Mouse (Mus musculus) myocyte (in vitro differentiated cells): ENCODE results near the gene Tstd3. TPM values are rescaled to one million over a fixed set of nuclear protein-coding genes. Genes with fewer than 3 reads are reported as not detected.
A peak's percentile ranks its signal among the peaks of the same experiment; 100 is the strongest.

Experiments used
- H3K27me3 ChIP-seq: one replicate; pipeline ENCODE4 v1.6.1; 2011; ENCODE audit not compliant: control insufficient read depth, insufficient read depth, insufficient read length
- H3K36me3 ChIP-seq: one replicate; pipeline ENCODE4 v1.6.1; 2011; ENCODE audit not compliant: control insufficient read depth, insufficient read depth
- H3K4me2 ChIP-seq: one replicate; pipeline ENCODE4 v1.6.1; 2011; ENCODE audit warnings: low read depth, control low read depth
- H3K4me3 ChIP-seq: one replicate; pipeline ENCODE4 v1.5.1; 2011; ENCODE audit warnings: mild to moderate bottlenecking, control low read depth, moderate library complexity
- H3K79me2 ChIP-seq: one replicate; pipeline ENCODE4 v1.6.1; 2011; ENCODE audit not compliant: control insufficient read depth, insufficient read depth
- H3ac ChIP-seq: one replicate; pipeline ENCODE4 v1.6.1; 2011; ENCODE audit not compliant: control insufficient read depth, insufficient read length
- CEBPB ChIP-seq: IDR thresholded peaks from 2 replicates; pipeline ENCODE4 v1.6.1; 2011; ENCODE audit warnings: mild to moderate bottlenecking, moderate library complexity; ENCODE audit not compliant: poor library complexity, insufficient read depth, severe bottlenecking
- E2F4 ChIP-seq: IDR thresholded peaks from one replicate; pipeline ENCODE4 v1.6.1; 2011; ENCODE audit warnings: mild to moderate bottlenecking, control low read depth, moderate library complexity; ENCODE audit not compliant: insufficient read depth
- MAX ChIP-seq: IDR thresholded peaks from one replicate; pipeline ENCODE4 v1.6.1; 2011; ENCODE audit warnings: low read depth, mild to moderate bottlenecking, control low read depth
- MYOD1 ChIP-seq, 3 experiments: IDR thresholded peaks; one replicate each; pipeline ENCODE4 v1.6.1; 2011; ENCODE audit warnings: control low read depth in 2 of 3, low read depth in 2 of 3, mild to moderate bottlenecking in 2 of 3, moderate library complexity in 1 of 3; ENCODE audit not compliant: insufficient read length in 2 of 3, control insufficient read depth in 1 of 3
- MYOG ChIP-seq, 3 experiments: IDR thresholded peaks; one replicate each; pipeline ENCODE4 v1.6.1; 2011; ENCODE audit warnings: control low read depth in 2 of 3, low read depth in 2 of 3, mild to moderate bottlenecking in 2 of 3; ENCODE audit not compliant: insufficient read length in 2 of 3, control insufficient read depth in 1 of 3, insufficient read depth in 1 of 3
- POLR2A ChIP-seq: IDR thresholded peaks from one replicate; pipeline ENCODE4 v1.6.1; 2011; ENCODE audit warnings: low read depth, mild to moderate bottlenecking, control low read depth, moderate library complexity; ENCODE audit not compliant: insufficient read length
- POLR2AphosphoS2 ChIP-seq: IDR thresholded peaks from one replicate; pipeline ENCODE4 v1.6.1; 2011; ENCODE audit warnings: low read depth, control low read depth; ENCODE audit not compliant: insufficient read length
- REST ChIP-seq: IDR thresholded peaks from one replicate; pipeline ENCODE4 v1.6.1; 2011; ENCODE audit warnings: mild to moderate bottlenecking, control low read depth, moderate library complexity; ENCODE audit not compliant: insufficient read depth, insufficient read length
- SRF ChIP-seq: IDR thresholded peaks from one replicate; pipeline ENCODE4 v1.6.1; 2011; ENCODE audit warnings: low read depth; ENCODE audit not compliant: control insufficient read depth, insufficient read length
- TCF12 ChIP-seq: IDR thresholded peaks from one replicate; pipeline ENCODE4 v1.6.1; 2011; ENCODE audit warnings: mild to moderate bottlenecking, control low read depth; ENCODE audit not compliant: poor library complexity, insufficient read depth, severe bottlenecking
- TCF3 ChIP-seq: IDR thresholded peaks from one replicate; pipeline ENCODE4 v1.6.1; 2011; ENCODE audit warnings: low read depth, control low read depth; ENCODE audit not compliant: insufficient read length
- USF1 ChIP-seq: IDR thresholded peaks from one replicate; pipeline ENCODE4 v1.6.1; 2011; ENCODE audit warnings: low read depth, mild to moderate bottlenecking, control low read depth, moderate library complexity
- polyA plus RNA-seq: library from polyadenylated mRNA; unstranded; fragments of >200 nt; fragmentation: generic; extraction: Trizol; gene quantifications from one replicate; pipeline ENCODE4 v1.2.1, GENCODE M21; 2012; ENCODE audit warnings: missing spikeins

The Tstd3 gene
- polyA plus RNA-seq, 1 experiment, result 7.5 TPM

DNA sequence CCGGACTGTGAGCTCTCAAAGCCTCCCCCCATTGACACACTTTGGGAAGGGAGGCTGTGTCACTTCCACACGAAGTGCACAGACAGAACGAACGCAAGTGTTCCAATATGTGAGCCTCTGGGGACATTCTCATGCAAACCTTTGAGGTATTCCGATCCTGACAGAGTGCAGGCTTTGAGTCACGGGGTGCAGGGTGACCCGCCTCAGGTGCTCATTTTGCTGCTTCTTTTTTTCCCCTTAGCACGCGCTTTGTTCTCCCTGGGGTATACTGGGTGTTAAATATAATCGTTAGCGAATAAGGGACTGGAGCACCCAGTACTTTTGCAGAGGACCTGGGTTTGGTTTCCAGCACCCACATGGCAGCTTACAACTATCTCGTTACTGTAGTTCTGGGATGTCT lies 19.3 kb upstream of the Tstd3 start:
- no peak for TF ChIP-seq POLR2A
- no peak for TF ChIP-seq TCF3
- no peak for TF ChIP-seq MAX
- TF ChIP-seq REST, result no peak
- no peak for TF ChIP-seq USF1
- TF ChIP-seq TCF12, result no peak
- Histone ChIP-seq H3K36me3 (peaks cover 31% of the 10 kb centered on the region), H3K79me2 (no peaks in the 10 kb centered on the region), H3ac (no peak overlapping the region), H3K4me2 (no peak overlapping the region), H3K27me3 (no peaks in the 10 kb centered on the region), H3K4me3 (no peak overlapping the region)

DNA sequence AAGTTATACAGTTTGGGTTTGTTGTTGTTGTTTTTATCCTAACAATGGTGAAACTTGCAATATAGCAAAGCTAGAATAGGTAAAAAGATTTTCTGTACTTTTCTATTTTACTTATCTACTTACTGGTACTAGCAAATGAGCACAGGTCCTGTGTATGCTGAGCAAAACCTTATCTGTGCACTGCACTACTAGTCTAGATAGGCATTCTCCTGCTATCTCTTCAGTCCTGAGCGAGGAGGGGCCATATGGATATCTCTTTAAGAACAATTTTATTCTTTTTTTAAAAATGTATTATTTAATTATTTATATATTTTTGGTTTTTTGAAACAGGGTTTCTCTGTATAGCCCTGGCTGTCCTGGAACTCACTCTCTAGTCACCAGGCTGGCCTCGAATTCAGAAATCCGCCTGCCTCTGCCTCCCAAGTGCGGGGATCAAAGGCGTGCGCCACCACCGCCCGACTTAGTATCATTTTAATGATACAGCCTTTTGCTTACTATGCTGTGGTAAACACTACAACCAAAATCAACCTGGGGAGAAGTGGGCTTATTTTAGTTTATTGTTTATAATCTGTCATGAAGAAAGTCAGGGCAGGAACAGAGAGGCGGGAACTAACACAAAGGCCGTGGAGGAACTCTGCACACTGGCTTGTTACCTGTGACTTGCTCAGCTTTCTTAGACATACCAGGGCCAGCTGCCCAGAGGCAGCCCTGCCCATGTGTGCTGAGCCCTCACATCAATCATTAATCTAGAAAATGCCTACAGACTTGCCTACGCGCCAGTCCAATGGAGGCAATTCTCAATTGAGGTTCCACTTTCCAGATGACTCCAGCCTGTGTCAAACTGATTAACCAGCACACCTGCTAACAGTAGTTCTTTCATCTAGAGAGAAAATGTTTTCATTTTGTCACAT lies 14.1 kb upstream of the Tstd3 start:
- H3ac ChIP-seq, result no peak overlapping the region
- no peak overlapping the region for H3K4me3 ChIP-seq
- no peak overlapping the region for H3K4me2 ChIP-seq
- H3K36me3 ChIP-seq, result peaks cover 31% of the 10 kb centered on the region
- no peak for TF ChIP-seq USF1
- no peak for TF ChIP-seq CEBPB
- TF ChIP-seq SRF, result no peak
- TF ChIP-seq MYOD1 (IDR thresholded peaks at IDR 0.05; ENCODE audit: control insufficient read depth in 1 of 3, insufficient read length in 2 of 3, low read depth in 2 of 3), result no peak
- no peak for TF ChIP-seq E2F4
- no peak for TF ChIP-seq POLR2A
- no peak for TF ChIP-seq MAX
- TF ChIP-seq TCF3, result no peak
- no peak for TF ChIP-seq TCF12
- no peak for TF ChIP-seq REST
- TF ChIP-seq MYOG (IDR thresholded peaks at IDR 0.05; ENCODE audit: control insufficient read depth in 1 of 3, insufficient read depth in 1 of 3, insufficient read length in 2 of 3, low read depth in 2 of 3), result no peak
- TF ChIP-seq POLR2AphosphoS2, result no peak
- H3K27me3 ChIP-seq, result no peaks in the 10 kb centered on the region
- peaks cover 21% of the 10 kb centered on the region for H3K79me2 ChIP-seq

DNA sequence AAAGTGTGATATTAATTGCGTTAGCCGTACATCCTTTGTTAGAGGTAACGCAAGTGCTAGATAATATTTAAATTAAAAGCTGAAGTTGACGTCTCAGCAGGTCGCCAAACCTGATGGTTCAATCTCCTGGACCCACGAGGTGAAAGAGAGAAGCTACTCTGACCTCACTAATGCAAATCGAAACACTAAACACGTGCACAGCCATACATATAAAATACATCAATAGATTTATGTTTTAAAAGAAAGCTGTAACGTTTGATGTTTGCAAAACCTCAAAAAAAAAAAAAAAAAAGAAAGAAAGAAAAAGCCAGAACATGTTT lies 9.9 kb upstream of the Tstd3 start:
- H3K4me3 ChIP-seq, result peak overlapping the region; percentile 85
- H3K36me3 ChIP-seq, result peaks cover under 1% of the 10 kb centered on the region
- H3K27me3 ChIP-seq, result no peaks in the 10 kb centered on the region
- peaks cover 21% of the 10 kb centered on the region for H3K79me2 ChIP-seq
- H3ac ChIP-seq, result peak overlapping the region; percentile 48
- TF ChIP-seq TCF3 (no peak), CEBPB (no peak), E2F4 (no peak), REST (no peak), POLR2AphosphoS2 (no peak), MAX (no peak), TCF12 (no peak), SRF (no peak), POLR2A (no peak), MYOD1 (IDR thresholded peaks at IDR 0.05; ENCODE audit: control insufficient read depth in 1 of 3, insufficient read length in 2 of 3, low read depth in 2 of 3) (no peak), USF1 (no peak), MYOG (IDR thresholded peaks at IDR 0.05; ENCODE audit: control insufficient read depth in 1 of 3, insufficient read depth in 1 of 3, insufficient read length in 2 of 3, low read depth in 2 of 3) (no peak)
- peak overlapping the region; percentile 89 for H3K4me2 ChIP-seq

DNA sequence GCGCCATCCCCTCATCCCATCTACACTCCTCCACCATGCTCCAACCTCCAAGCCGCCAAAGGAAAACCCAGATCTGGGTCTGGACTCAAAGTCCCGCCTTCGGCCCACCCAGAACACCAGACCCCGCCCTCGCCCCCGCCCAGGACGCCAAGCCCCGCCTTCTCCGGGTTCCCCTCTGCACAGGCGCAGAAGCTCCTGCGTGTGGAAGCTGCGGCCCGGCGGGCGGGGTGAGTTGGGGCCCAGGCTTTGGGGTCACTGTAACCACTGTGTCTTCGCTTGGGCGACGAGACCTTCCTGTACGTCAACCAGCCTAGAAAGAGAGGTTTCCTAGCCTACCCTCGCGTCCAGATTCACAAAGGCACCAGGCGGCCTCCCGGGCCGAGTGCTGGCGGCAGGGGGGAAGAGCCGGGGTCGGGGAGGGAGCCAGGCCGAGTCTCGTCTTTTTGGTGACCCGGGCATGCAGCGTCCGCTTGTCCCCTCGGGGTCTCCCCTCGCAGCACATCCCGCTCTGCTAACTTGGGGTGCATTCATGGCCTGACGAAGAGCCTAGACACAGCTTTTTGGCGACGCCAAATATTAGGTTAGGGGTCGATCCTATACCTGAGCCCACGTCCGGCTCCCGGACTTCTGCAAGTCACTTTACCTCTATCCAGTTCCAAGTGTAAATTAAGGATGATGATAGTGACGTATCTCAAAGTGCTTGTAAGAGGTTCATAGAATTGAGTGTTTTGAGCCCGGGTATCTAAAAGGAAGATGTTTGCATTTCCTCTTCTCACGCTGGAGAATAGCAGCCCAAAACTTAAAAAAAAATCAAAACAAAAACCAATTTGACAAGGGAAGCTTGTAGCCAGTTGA lies 9.3 kb upstream of the Tstd3 start:
- Histone ChIP-seq H3K4me3 (peak overlapping the region; percentile 85), H3K27me3 (no peaks in the 10 kb centered on the region), H3K4me2 (peak overlapping the region; percentile 89), H3ac (peak overlapping the region; percentile 48), H3K36me3 (no peaks in the 10 kb centered on the region), H3K79me2 (peaks cover 21% of the 10 kb centered on the region)
- peak; percentile 84 for TF ChIP-seq POLR2AphosphoS2
- TF ChIP-seq POLR2A, result peak; percentile 91
- TF ChIP-seq E2F4, result no peak
- no peak for TF ChIP-seq CEBPB
